Mouse (Mus musculus): ENCODE measurements at regions not wholly inside any gene's neighbourhood (a gene's known extent, or its start where the extent isn't known, plus 50 kb on each side); places are given as distances from the start of the nearest gene placed in this dataset.
A peak's percentile ranks its signal among the peaks of the same experiment; 100 is the strongest.

- DNase-seq, result peak; percentile 73 to 74
Measured at GRCm38 (mm10) chr10:81996742-81997536, 51.0 kb upstream of the Zfp873 start.

Measured in lung, adult 18-20 months (tissue).